Comparison of ENCODE assay signal across 8 mouse cellular contexts in the genomic region with DNA sequence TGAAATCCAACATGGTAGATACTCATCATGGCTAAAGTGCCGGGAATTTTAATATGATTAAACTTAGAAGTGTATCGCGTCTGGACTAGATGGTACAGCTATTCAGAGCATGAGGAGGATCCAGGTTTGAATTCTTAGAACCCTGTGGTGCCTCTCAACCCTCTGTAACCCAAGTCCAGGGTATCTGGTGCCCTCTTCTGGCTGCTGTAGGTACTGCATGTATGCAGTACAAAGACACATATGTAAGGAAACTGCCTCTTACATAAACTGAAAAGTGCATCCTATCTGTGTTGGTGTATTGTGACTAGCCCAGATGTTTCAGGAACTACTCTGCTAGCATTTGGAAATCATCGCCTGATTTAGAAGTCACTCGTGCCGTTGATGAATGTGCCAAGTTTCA.
DNase-seq lines count a peak whose midpoint lies in the region; ATAC-seq lines count a peak whose summit lies in the region.

No protein-coding gene starts in this region.

- no peak overlapping the region for H3K4me3 ChIP-seq in midbrain, embryonic 14.5 days (replicated peaks; ENCODE audit: low read depth, low read length)
- H3K4me3 ChIP-seq in midbrain, embryonic 15.5 days = no peak overlapping the region

- DNase-seq in adrenal gland, adult (ENCODE audit: inconsistent age in 2 of 2, low spot score in 1 of 2) = peak; percentile 59 to 84
- no peak for DNase-seq in adrenal gland, adult 8-10 months
- DNase-seq in midbrain, embryonic 14.5 days = peak; percentile 83
- peak; percentile 27 for DNase-seq in c-Kit-negative CD71-positive TER-119-positive erythroid progenitor cells, embryonic 14.5 days (ENCODE audit: low read depth, low spot score)
- DNase-seq in fibroblast of lung, adult 2 months (ENCODE audit: low read depth) = peak; percentile 36
- peak; percentile 65 for DNase-seq in left cerebral cortex, postnatal 4 days
- peak; percentile 80 for DNase-seq in retina, postnatal 1 day

- H3K4me2 ChIP-seq in midbrain, embryonic 14.5 days (ENCODE audit: low read length) = no peak overlapping the region
- H3K4me2 ChIP-seq in midbrain, embryonic 15.5 days = no peak overlapping the region

- ATAC-seq in midbrain, embryonic 14.5 days (ENCODE audit: low FRiP score, low TSS enrichment) = no peak
- no peak for ATAC-seq in midbrain, embryonic 15.5 days (replicated peaks)

- peaks cover 12% of the 10 kb centered on the region for H3K4me1 ChIP-seq in midbrain, embryonic 14.5 days (ENCODE audit: control insufficient read depth, insufficient read depth, low read length)
- H3K4me1 ChIP-seq in midbrain, embryonic 15.5 days = peaks cover 17% of the 10 kb centered on the region

- H3K9ac ChIP-seq in midbrain, embryonic 14.5 days (replicated peaks; ENCODE audit: low read length) = no peak overlapping the region
- H3K9ac ChIP-seq in midbrain, embryonic 15.5 days = no peak overlapping the region

- no peaks in the 10 kb centered on the region for H3K27me3 ChIP-seq in midbrain, embryonic 14.5 days (ENCODE audit: control insufficient read depth, insufficient read depth, low read length)
- no peaks in the 10 kb centered on the region for H3K27me3 ChIP-seq in midbrain, embryonic 15.5 days (replicated peaks)

- intact Hi-C loops in left cerebral cortex, postnatal 4 days (cut with DNase I) = no loop called here

- H3K36me3 ChIP-seq in midbrain, embryonic 14.5 days (ENCODE audit: control insufficient read depth, insufficient read depth, low read length) = no peaks in the 10 kb centered on the region
- no peaks in the 10 kb centered on the region for H3K36me3 ChIP-seq in midbrain, embryonic 15.5 days (replicated peaks)

- no peak overlapping the region for H3K27ac ChIP-seq in midbrain, embryonic 14.5 days (replicated peaks; ENCODE audit: low read depth, low read length)
- no peak overlapping the region for H3K27ac ChIP-seq in midbrain, embryonic 15.5 days

- no peaks in the 10 kb centered on the region for H3K9me3 ChIP-seq in midbrain, embryonic 14.5 days (ENCODE audit: control insufficient read depth, low read length)
- no peaks in the 10 kb centered on the region for H3K9me3 ChIP-seq in midbrain, embryonic 15.5 days

- 36% methylated on average over 6 of the region's 6 CpGs for WGBS in midbrain, embryonic 14.5 days
- WGBS in midbrain, embryonic 15.5 days = 33% methylated on average over 6 of the region's 6 CpGs
